Mouse (Mus musculus) macrophage (primary cell): ENCODE results near the gene Calhm6. TPM values are rescaled to one million over a fixed set of nuclear protein-coding genes. Genes with fewer than 3 reads are reported as not detected.

Experiments
- H3K27ac ChIP-seq: fragments of 350-480 bp; formaldehyde crosslinking; 2 replicates; pipeline ENCODE4 v1.9.0; 2021
- H3K36me3 ChIP-seq: fragments of 350-480 bp; formaldehyde crosslinking; 2 replicates; pipeline ENCODE4 v1.9.0; 2021; ENCODE audit errors: inconsistent target
- H3K4me3 ChIP-seq: fragments of 350-480 bp; formaldehyde crosslinking; 2 replicates; pipeline ENCODE4 v1.9.0; 2021; ENCODE audit errors: inconsistent target
- H3K79me2 ChIP-seq: fragments of 350-480 bp; formaldehyde crosslinking; 2 replicates; pipeline ENCODE4 v1.9.0; 2021; ENCODE audit errors: inconsistent target
- WGBS: methylation state at CpG from one replicate; pipeline ENCODE4 v1.1.7; 2026; ENCODE audit warnings: inconsistent platforms; ENCODE audit not compliant: missing documents; 5-methylcytosine and 5-hydroxymethylcytosine counted together
- polyA plus RNA-seq: library from polyadenylated mRNA; stranded (reverse); fragments of 250-400 nt; gene quantifications from 3 replicates; pipeline ENCODE4 v1.2.4, GENCODE M21; 2018; ENCODE audit warnings: inconsistent platforms

Gene Calhm6
- polyA plus RNA-seq, 1 experiment from 2014 or later, result 13.6 TPM

DNA sequence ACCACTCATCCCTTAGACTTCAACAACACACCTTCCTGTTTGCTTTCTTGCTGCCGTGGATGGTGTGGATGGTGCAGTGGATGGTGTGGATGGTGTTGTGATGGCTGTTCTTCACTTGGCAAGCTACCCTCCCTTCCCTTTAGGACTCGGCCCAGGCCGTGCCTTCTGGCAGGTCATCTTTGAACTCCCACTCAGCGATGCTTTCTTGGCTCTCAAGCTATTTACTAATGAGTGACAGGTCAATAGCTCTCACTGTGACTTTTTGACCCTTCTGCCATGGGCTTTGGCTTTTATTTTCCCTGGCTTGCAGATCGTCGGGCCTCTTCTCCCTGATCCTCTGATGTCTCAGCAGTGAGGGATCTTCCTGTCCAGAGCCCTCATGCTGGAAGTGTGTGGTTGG is 8.6 kb upstream of the Calhm6 start:
- H3K27ac ChIP-seq, result no peak overlapping the region
- H3K4me3 ChIP-seq, result no peak overlapping the region
- H3K36me3 ChIP-seq, result no peaks in the 10 kb centered on the region
- WGBS, result 87% methylated on average over 6 of the region's 6 CpGs
- no peaks in the 10 kb centered on the region for H3K79me2 ChIP-seq

- H3K79me2 ChIP-seq, result peaks cover 10% of the 10 kb centered on the region; the same call in 1 of the 2 replicates
- H3K36me3 ChIP-seq, result no peaks in the 10 kb centered on the region
- WGBS, result 0% methylated on average over 2 of the region's 2 CpGs
- H3K27ac ChIP-seq, result peak overlapping the region; percentile 74
- H3K4me3 ChIP-seq, result no peak overlapping the region
Measured at GRCm38 (mm10) chr10:34131356-34131755, 3.6 kb upstream of the Calhm6 start.

- no peaks in the 10 kb centered on the region; the same call in 1 of the 2 replicates for H3K36me3 ChIP-seq
- peaks cover 14% of the 10 kb centered on the region; the same call in 1 of the 2 replicates for H3K79me2 ChIP-seq
- H3K27ac ChIP-seq, result peak overlapping the region; percentile 86
- H3K4me3 ChIP-seq, result peak overlapping the region; percentile 43; the same call in 1 of the 2 replicates
- 30% methylated on average over 6 of the region's 6 CpGs for WGBS
Measured at GRCm38 (mm10) chr10:34128391-34128790, 607 bp upstream of the Calhm6 start.

- Histone ChIP-seq H3K36me3 (no peaks in the 10 kb centered on the region), H3K4me3 (no peak overlapping the region), H3K79me2 (no peaks in the 10 kb centered on the region), H3K27ac (no peak overlapping the region)
- 55% methylated on average over 2 of the region's 2 CpGs for WGBS
Measured at GRCm38 (mm10) chr10:34118421-34118820, 9.4 kb downstream of the Calhm6 start.

DNA sequence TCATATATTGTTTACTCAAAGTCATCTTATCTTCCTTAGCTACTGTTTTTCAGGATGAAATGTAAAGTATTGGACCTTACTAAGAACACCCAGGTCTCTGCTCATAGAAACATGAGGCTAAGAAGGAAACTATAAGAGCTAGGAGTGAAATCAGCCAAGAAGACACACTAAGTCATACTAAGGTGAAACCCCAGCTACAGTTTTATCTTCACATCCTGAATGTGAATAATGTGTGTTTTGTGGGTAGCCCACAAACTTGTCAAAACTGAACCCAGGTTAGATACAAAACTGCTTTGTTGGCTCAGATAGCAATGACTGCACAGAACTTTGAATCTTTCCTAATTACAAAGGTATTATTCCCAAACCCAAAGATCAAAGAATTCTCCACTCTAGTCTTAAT is 10.0 kb downstream of the Calhm6 start:
- H3K36me3 ChIP-seq, result no peaks in the 10 kb centered on the region
- no peak overlapping the region for H3K27ac ChIP-seq
- no peaks in the 10 kb centered on the region for H3K79me2 ChIP-seq
- no peak overlapping the region for H3K4me3 ChIP-seq

DNA sequence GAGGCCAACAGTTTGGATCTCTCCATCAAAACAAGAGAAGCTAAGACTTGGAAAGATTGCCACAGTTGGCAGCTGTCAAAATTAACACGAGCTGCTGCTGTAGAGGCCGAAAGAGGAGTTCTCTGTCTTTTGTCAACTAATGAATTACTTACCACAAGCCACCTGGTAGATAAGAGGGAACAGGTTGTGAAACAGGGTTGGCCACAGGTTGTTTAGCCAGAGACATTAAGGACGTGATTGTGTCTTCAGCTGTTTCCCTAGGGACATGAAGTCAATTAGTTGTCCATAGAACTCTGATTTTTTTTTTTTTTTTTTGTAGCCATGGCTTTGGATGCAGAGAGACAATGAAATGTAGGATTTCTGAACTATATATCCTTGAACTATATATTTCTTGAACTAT is 10.7 kb downstream of the Calhm6 start:
- no peaks in the 10 kb centered on the region for H3K36me3 ChIP-seq
- no peak overlapping the region for H3K27ac ChIP-seq
- no peak overlapping the region for H3K4me3 ChIP-seq
- no peaks in the 10 kb centered on the region for H3K79me2 ChIP-seq
- 82% methylated on average over 3 of the region's 3 CpGs for WGBS

- H3K27ac ChIP-seq, result no peak overlapping the region
- H3K79me2 ChIP-seq, result no peaks in the 10 kb centered on the region
- H3K4me3 ChIP-seq, result no peak overlapping the region
- 98% methylated on average over 4 of the region's 4 CpGs for WGBS
- H3K36me3 ChIP-seq, result no peaks in the 10 kb centered on the region
Measured at GRCm38 (mm10) chr10:34111964-34112738, 15.6 kb downstream of the Calhm6 start.

DNA sequence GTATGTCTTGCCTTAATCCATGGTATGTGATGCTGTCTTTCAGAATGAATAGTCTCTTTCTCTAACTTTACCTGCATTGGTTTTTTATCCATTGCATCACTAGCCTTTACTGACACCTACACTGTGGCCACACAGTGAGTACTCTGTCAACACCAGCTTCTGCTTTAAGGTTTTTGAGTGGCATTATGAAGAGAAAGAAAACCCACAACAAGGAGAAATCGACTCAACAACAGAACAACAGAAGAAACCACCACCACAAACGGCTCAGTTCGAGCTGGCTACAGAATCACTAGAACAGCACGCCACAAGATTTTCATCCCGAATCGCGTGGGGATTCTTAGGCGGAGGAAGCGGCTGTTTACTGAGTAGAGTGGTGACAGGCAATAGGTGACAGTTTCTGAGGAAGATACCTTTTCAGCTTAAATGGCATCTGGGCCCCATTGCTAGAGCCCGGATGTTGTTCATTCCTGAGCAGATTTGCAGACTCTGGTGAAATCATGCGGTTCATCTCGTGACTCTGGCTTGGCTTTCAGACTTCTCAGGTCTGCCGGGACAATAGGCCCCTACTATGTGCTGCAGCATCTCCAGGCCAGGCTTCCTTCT is 16.8 kb downstream of the Calhm6 start:
- Histone ChIP-seq H3K4me3 (no peak overlapping the region), H3K36me3 (no peaks in the 10 kb centered on the region), H3K79me2 (no peaks in the 10 kb centered on the region), H3K27ac (no peak overlapping the region)
- 77% methylated on average over 13 of the region's 13 CpGs for WGBS

DNA sequence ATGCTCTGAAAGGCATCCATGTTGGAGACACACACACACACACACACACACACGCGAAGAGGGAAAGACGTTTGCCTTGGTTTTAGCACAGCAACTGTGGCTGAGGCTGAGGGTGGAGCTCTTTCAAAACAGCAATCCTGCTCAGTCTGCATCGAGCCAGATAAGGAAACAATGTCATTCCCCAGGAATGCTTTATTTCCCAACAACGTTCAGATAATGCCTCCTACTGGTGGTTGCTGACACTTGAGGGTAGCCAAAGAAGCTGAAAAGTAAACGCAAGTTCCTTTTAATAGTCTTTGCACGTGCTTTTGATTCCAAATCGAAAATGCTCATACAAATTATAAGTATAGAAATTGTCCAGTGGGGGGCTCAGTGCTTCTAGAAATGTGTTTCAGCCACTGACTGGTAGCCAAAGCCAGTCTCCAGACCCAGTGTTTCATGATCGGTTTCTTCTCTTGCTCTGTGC is 31.3 kb downstream of the Calhm6 start, which contains the start of gene Calhm5:
Calhm5 (minus strand) TSS at position 102 of the 466 bp plus-strand sequence.
- Histone ChIP-seq H3K4me3 (no peak within 1 kb of the TSS), H3K27ac (no peak within 1 kb of the TSS), H3K36me3 (no peaks in the 10 kb centered on the region), H3K79me2 (no peaks in the 10 kb centered on the region)
- WGBS, result 5% methylated on average over 9 of the region's 9 CpGs

- no peaks in the 10 kb centered on the region for H3K79me2 ChIP-seq
- no peak overlapping the region for H3K4me3 ChIP-seq
- no peak overlapping the region for H3K27ac ChIP-seq
- no peaks in the 10 kb centered on the region for H3K36me3 ChIP-seq
- 70% methylated on average over 12 of the region's 12 CpGs for WGBS
Measured at GRCm38 (mm10) chr10:34095964-34096363, 31.8 kb downstream of the Calhm6 start.

DNA sequence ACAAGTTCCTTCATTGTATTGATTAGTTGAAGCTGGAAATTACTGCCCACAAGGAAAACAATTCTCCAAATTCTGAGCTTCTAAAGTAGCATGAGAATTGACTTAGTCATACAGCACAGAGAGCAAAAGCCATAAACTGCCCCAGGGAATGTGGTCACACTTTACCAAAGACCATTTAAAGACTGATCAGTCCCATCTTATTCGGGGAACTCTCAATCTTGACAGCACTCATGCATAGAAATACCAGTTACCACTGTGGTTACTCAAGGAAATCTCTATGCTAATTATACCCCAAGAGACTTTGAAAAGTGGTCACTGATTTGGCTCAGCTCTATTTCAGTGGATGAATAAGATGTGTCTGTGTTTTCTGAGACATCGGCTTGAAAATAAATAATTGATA is 32.6 kb downstream of the Calhm6 start:
- no peaks in the 10 kb centered on the region for H3K79me2 ChIP-seq
- WGBS, result 77% methylated on average over 2 of the region's 2 CpGs
- H3K36me3 ChIP-seq, result no peaks in the 10 kb centered on the region
- H3K4me3 ChIP-seq, result no peak overlapping the region
- no peak overlapping the region for H3K27ac ChIP-seq

DNA sequence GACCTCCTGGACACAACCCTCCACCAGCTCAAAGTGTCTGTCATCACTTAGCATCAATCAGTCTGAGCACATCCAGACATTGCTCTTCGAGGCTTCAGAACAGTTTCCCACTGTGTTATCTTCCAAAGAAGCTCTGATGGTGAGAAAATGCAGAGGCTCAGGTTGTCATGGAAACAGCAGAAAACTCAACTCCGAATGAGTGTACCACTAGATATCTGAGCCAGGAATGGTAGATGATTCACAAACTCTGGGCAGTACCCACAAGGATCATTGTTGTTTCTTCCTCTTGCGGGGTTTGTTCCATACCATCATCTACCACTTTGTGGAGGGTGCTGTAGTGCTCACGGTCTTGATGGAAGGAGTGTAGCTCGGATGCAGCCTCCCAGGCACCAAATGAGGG is 35.9 kb downstream of the Calhm6 start:
- 86% methylated on average over 5 of the region's 5 CpGs for WGBS
- no peaks in the 10 kb centered on the region for H3K79me2 ChIP-seq
- H3K36me3 ChIP-seq, result no peaks in the 10 kb centered on the region
- H3K4me3 ChIP-seq, result no peak overlapping the region
- no peak overlapping the region for H3K27ac ChIP-seq

GRCm38 (mm10) chr10:34090481-34090880 is 37.3 kb downstream of the Calhm6 start:
- H3K27ac ChIP-seq, result no peak overlapping the region
- 94% methylated on average over 1 of the region's 1 CpGs for WGBS
- no peaks in the 10 kb centered on the region for H3K36me3 ChIP-seq
- H3K4me3 ChIP-seq, result no peak overlapping the region
- H3K79me2 ChIP-seq, result no peaks in the 10 kb centered on the region

DNA sequence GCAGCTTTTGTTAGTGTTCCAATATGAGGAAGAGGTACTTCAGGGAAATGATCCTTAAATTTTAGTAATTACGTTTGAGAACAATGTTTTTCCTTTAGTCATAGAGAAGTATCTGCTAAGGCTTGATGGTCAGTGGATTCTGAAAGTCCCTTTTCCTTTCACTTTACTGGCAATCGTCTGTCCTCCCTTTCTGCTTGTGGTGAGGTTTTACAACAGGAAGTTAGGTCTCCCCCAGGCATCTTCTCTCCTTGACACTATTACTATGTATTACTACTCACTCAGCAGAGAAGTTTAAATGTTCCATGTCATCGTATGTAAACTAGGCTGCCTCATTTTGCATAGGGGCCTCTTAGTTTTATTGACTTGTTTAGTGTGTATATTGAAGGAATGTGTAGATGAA is 38.3 kb downstream of the Calhm6 start:
- Histone ChIP-seq H3K79me2 (no peaks in the 10 kb centered on the region), H3K27ac (no peak overlapping the region), H3K4me3 (no peak overlapping the region), H3K36me3 (no peaks in the 10 kb centered on the region)
- WGBS, result 17% methylated on average over 3 of the region's 3 CpGs

GRCm38 (mm10) chr10:34088515-34088914 is 39.3 kb downstream of the Calhm6 start:
- no peak overlapping the region for H3K4me3 ChIP-seq
- H3K27ac ChIP-seq, result no peak overlapping the region
- 97% methylated on average over 2 of the region's 2 CpGs for WGBS
- H3K79me2 ChIP-seq, result no peaks in the 10 kb centered on the region
- no peaks in the 10 kb centered on the region for H3K36me3 ChIP-seq
